Mouse (Mus musculus): Measurements from ENCODE around the gene Nktr.

- TF ChIP-seq CTCF (IDR thresholded peaks at IDR 0.05; ENCODE audit: extremely low read depth, insufficient read depth, insufficient read length, insufficient replicate concordance) (no peak), POLR2A (IDR thresholded peaks at IDR 0.05; ENCODE audit: low read depth, low read length) (no peak)
Measured at GRCm38 (mm10) chr9:121744051-121744450, 25.1 kb downstream of the Nktr start.
